Mouse (Mus musculus): ENCODE results near the gene Mycbp.

Gene Mycbp

DNA sequence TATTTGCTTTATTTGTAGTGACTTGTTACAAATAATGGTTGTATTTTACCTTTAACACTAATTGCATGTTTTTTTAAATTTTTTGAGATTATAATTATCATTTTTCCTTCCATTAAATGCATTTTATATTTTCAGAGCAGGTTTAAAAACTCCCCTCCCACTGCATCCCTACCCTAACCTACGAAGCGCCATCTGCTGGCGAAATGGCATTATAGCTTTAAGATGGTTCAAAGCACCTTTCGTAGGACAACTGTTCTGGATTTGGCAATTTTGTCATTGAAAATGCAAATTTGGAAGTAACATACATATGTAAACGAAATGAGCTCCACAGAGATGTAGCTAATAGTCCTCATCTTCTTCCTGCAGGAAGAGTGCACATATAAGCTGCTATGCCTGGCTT, 5.9 kb upstream of the Mycbp start:
- Histone ChIP-seq H3K27me3 (ENCODE audit: insufficient read depth, low read length) (peaks cover 23% of the 10 kb centered on the region), H3K9me3 (ENCODE audit: low read length) (no peaks in the 10 kb centered on the region), H3K4me1 (replicated peaks; ENCODE audit: low read depth, low read length) (peaks cover 28% of the 10 kb centered on the region), H3K36me3 (ENCODE audit: insufficient read depth, low read length) (no peaks in the 10 kb centered on the region), H3K4me3 (replicated peaks; ENCODE audit: low read length) (no peak overlapping the region)
- peak; percentile 75 for TF ChIP-seq CTCF (conservative IDR thresholded peaks at IDR 0.05; ENCODE audit: low read length)
- no peak for TF ChIP-seq POU5F1 (IDR thresholded peaks at IDR 0.05; ENCODE audit: borderline replicate concordance, low read length)

GRCm38 (mm10) chr4:123903432-123903831, 1.2 kb upstream of the Mycbp start:
- peaks cover 14% of the 10 kb centered on the region for H3K36me3 ChIP-seq (ENCODE audit: insufficient read depth, low read length)
- no peaks in the 10 kb centered on the region for H3K27me3 ChIP-seq (ENCODE audit: insufficient read depth, low read length)
- H3K4me3 ChIP-seq (replicated peaks; ENCODE audit: low read length), result no peak overlapping the region
- H3K9me3 ChIP-seq (ENCODE audit: low read length), result no peaks in the 10 kb centered on the region
- peaks cover 29% of the 10 kb centered on the region for H3K4me1 ChIP-seq (replicated peaks; ENCODE audit: low read depth, low read length)
- TF ChIP-seq NANOG (IDR thresholded peaks at IDR 0.05; ENCODE audit: borderline replicate concordance, low read length), result no peak

DNA sequence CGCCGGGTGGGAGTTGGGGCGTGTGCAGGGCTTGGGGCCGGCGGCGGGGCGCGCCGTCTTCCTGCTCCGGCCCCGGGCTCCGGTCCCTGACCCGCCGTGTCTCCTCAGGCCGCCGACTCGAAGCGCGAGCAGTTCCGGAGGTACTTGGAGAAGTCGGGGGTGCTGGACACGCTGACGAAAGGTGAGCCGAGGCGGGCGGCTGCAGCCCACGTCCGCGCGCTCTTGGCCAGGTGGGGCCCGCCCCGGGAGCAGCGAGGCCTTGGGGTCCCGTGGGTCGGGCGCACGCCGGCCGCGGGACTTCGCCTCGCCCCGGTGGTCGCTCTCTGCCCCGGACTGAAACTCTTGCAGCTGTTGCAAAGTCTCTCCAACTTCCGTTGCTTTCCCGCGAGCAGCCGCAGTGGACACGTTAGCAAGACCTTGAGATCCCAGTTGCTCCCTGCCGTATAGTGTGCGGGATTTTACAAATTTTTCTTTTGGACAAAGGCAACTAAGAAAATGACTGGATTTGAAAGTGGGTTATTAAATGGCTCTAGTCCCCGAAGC, 565 bp downstream of the Mycbp start:
- H3K4me3 ChIP-seq (replicated peaks; ENCODE audit: low read length), result peak overlapping the region; percentile 88
- H3K9me3 ChIP-seq (ENCODE audit: low read length), result no peaks in the 10 kb centered on the region
- H3K4me1 ChIP-seq (replicated peaks; ENCODE audit: low read depth, low read length), result peaks cover 35% of the 10 kb centered on the region
- peaks cover 32% of the 10 kb centered on the region for H3K36me3 ChIP-seq (ENCODE audit: insufficient read depth, low read length)
- TF ChIP-seq CTCF (conservative IDR thresholded peaks at IDR 0.05; ENCODE audit: low read length) (no peak), POU5F1 (IDR thresholded peaks at IDR 0.05; ENCODE audit: borderline replicate concordance, low read length) (no peak), NANOG (IDR thresholded peaks at IDR 0.05; ENCODE audit: borderline replicate concordance, low read length) (no peak)
- no peaks in the 10 kb centered on the region for H3K27me3 ChIP-seq (ENCODE audit: insufficient read depth, low read length)

DNA sequence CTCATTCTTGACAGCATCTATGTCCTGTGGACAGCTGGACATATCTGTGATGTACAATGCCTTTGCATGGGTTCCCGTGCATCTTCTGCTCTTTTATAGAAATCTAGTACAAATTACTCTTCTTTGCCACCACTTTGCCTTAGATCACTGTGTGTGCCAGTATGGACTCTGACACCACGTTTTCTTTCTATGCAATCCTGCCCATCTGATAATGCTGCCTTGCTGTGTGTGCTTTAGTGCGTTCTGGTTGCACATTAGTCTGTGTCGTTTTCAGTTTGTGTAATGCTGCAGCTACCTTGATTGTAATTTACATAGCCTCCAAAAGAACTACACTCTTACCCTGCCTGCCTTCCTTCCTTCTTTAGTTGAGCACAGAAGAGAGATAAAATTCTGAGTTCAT, 6.9 kb downstream of the Mycbp start:
- no peaks in the 10 kb centered on the region for H3K27me3 ChIP-seq (ENCODE audit: insufficient read depth, low read length)
- no peak for TF ChIP-seq NANOG (IDR thresholded peaks at IDR 0.05; ENCODE audit: borderline replicate concordance, low read length)
- no peak for TF ChIP-seq POU5F1 (IDR thresholded peaks at IDR 0.05; ENCODE audit: borderline replicate concordance, low read length)
- no peak for TF ChIP-seq CTCF (conservative IDR thresholded peaks at IDR 0.05; ENCODE audit: low read length)
- H3K36me3 ChIP-seq (ENCODE audit: insufficient read depth, low read length), result peaks cover 84% of the 10 kb centered on the region
- H3K4me3 ChIP-seq (replicated peaks; ENCODE audit: low read length), result no peak overlapping the region
- H3K4me1 ChIP-seq (replicated peaks; ENCODE audit: low read depth, low read length), result peaks cover 31% of the 10 kb centered on the region
- no peaks in the 10 kb centered on the region for H3K9me3 ChIP-seq (ENCODE audit: low read length)

- Histone ChIP-seq H3K36me3 (ENCODE audit: insufficient read depth, low read length) (peaks cover 75% of the 10 kb centered on the region), H3K4me3 (replicated peaks; ENCODE audit: low read length) (no peak overlapping the region), H3K4me1 (replicated peaks; ENCODE audit: low read depth, low read length) (peaks cover 33% of the 10 kb centered on the region), H3K27me3 (ENCODE audit: insufficient read depth, low read length) (no peaks in the 10 kb centered on the region), H3K9me3 (ENCODE audit: low read length) (no peaks in the 10 kb centered on the region)
- TF ChIP-seq NANOG (IDR thresholded peaks at IDR 0.05; ENCODE audit: borderline replicate concordance, low read length) (no peak), POU5F1 (IDR thresholded peaks at IDR 0.05; ENCODE audit: borderline replicate concordance, low read length) (no peak), CTCF (conservative IDR thresholded peaks at IDR 0.05; ENCODE audit: low read length) (no peak)
Measured at GRCm38 (mm10) chr4:123912431-123912830, 7.8 kb downstream of the Mycbp start.

DNA sequence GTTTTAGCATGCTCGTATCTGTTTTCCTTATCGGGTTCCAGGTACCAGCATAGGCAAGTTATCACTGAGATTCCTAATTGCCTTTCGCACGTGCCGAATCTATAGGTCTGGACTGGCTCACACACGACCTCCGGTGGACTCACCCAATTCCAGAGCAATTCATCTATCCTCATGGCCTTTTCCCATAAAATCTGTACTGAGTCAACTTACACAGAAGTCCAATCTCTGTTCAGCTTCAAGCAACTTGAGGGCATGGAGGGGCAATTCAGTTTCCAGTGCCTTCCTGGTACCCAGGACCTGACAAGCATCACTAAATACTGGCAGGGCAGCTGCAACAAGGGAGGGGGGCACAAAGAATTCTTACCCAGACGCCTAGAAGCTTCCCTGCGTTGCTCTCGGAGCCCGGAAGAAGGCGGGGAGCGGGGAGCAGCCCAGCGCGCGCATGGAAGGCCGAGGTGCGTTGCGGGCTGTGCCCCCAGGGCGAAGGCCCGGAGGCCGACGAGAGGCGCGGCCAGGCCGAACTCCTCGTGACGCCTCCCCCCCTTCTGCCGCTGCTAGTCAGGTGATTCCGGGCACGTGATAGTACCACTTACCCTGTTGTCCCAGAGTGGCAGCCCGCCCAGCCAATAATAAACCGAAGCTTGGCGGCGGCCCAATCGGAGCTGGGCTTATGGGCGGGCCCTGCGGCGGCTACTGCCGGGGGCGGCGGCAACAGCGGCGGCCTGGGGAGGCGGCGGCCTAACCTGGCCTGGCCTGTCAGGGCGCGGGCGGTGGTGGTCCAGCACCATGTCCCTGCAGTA, 12.3 kb downstream of the Mycbp start, which contains the start of gene Rragc:
Gene Rragc (plus strand): TSS at position 699 of the 800 bp plus-strand sequence.
- Histone ChIP-seq H3K4me3 (replicated peaks; ENCODE audit: low read length) (peak within 1 kb of the TSS; percentile 98), H3K36me3 (ENCODE audit: insufficient read depth, low read length) (peaks cover 58% of the 10 kb centered on the region)

GRCm38 (mm10) chr4:123917548-123918140, 13.0 kb downstream of the Mycbp start, which contains the start of gene 4930535I16Rik:
4930535I16Rik (minus strand) TSS chr4:123918022.
- no peaks in the 10 kb centered on the region for H3K9me3 ChIP-seq (ENCODE audit: low read length)
- H3K4me1 ChIP-seq (replicated peaks; ENCODE audit: low read depth, low read length), result peaks cover 43% of the 10 kb centered on the region
- H3K27me3 ChIP-seq (ENCODE audit: insufficient read depth, low read length), result no peaks in the 10 kb centered on the region
- no peak for TF ChIP-seq CTCF (conservative IDR thresholded peaks at IDR 0.05; ENCODE audit: low read length)
- no peak for TF ChIP-seq NANOG (IDR thresholded peaks at IDR 0.05; ENCODE audit: borderline replicate concordance, low read length)
- no peak for TF ChIP-seq POU5F1 (IDR thresholded peaks at IDR 0.05; ENCODE audit: borderline replicate concordance, low read length)
- H3K36me3 ChIP-seq (ENCODE audit: insufficient read depth, low read length), result peaks cover 58% of the 10 kb centered on the region
- peak within 1 kb of the TSS; percentile 98 for H3K4me3 ChIP-seq (replicated peaks; ENCODE audit: low read length)

More for the DNA sequence above, 12.3 kb downstream of the Mycbp start, which contains the start of gene Rragc:
- Histone ChIP-seq H3K9me3 (ENCODE audit: low read length) (no peaks in the 10 kb centered on the region), H3K27me3 (ENCODE audit: insufficient read depth, low read length) (no peaks in the 10 kb centered on the region), H3K4me1 (replicated peaks; ENCODE audit: low read depth, low read length) (peaks cover 43% of the 10 kb centered on the region)
- no peak for TF ChIP-seq CTCF (conservative IDR thresholded peaks at IDR 0.05; ENCODE audit: low read length)
- no peak for TF ChIP-seq NANOG (IDR thresholded peaks at IDR 0.05; ENCODE audit: borderline replicate concordance, low read length)
- no peak for TF ChIP-seq POU5F1 (IDR thresholded peaks at IDR 0.05; ENCODE audit: borderline replicate concordance, low read length)

GRCm38 (mm10) chr4:123918851-123919250, 14.2 kb downstream of the Mycbp start:
- no peak for TF ChIP-seq CTCF (conservative IDR thresholded peaks at IDR 0.05; ENCODE audit: low read length)
- TF ChIP-seq POU5F1 (IDR thresholded peaks at IDR 0.05; ENCODE audit: borderline replicate concordance, low read length), result no peak
- no peak for TF ChIP-seq NANOG (IDR thresholded peaks at IDR 0.05; ENCODE audit: borderline replicate concordance, low read length)
- Histone ChIP-seq H3K27me3 (ENCODE audit: insufficient read depth, low read length) (no peaks in the 10 kb centered on the region), H3K4me3 (replicated peaks; ENCODE audit: low read length) (peak overlapping the region; percentile 98), H3K36me3 (ENCODE audit: insufficient read depth, low read length) (peaks cover 58% of the 10 kb centered on the region), H3K4me1 (replicated peaks; ENCODE audit: low read depth, low read length) (peaks cover 43% of the 10 kb centered on the region), H3K9me3 (ENCODE audit: low read length) (no peaks in the 10 kb centered on the region)

Data from E14TG2a.4 (cell line).